9 mouse cellular contexts compared by ENCODE assay signal in genomic region chr2:151876012-151876485, GRCm38 (mm10). TPM values are rescaled to one million over a fixed set of nuclear protein-coding genes. Genes with fewer than 3 reads are reported as not detected.
DNase-seq lines count a peak whose midpoint lies in the region; ATAC-seq and TF ChIP-seq lines count a peak whose summit lies in the region.
"Had no signal": no experiment of that assay in that cellular context is flagged by ENCODE, and none has a peak within 500 bp of the region (broad histone marks: within the 10 kb centered on the region; RNA-seq: fewer than 3 reads in every experiment).

No protein-coding gene starts in this region.

- no peak overlapping the region for H3K9ac ChIP-seq in CH12.LX (ENCODE audit: insufficient read depth, low read depth)
- no peak overlapping the region for H3K9ac ChIP-seq in heart, postnatal 0 days (replicated peaks; ENCODE audit: low read depth, low read length)

- H3K4me1 ChIP-seq in CH12.LX (ENCODE audit: control insufficient read depth in 1 of 2, insufficient read depth in 2 of 2), result no peaks in the 10 kb centered on the region
- H3K4me1 ChIP-seq in embryonic facial prominence, embryonic 10.5 days, result peaks cover 10% of the 10 kb centered on the region; the same call in 1 of the 2 replicates
- H3K4me1 ChIP-seq in heart, postnatal 0 days (ENCODE audit: control insufficient read depth, insufficient read depth), result no peaks in the 10 kb centered on the region
- no peaks in the 10 kb centered on the region for H3K4me1 ChIP-seq in lung, adult 2 months (ENCODE audit: control insufficient read depth, insufficient read depth, low read length)

- H3K4me3 ChIP-seq in CH12.LX (replicated peaks in 1 of 3; ENCODE audit: low read depth in 2 of 3, low read length in 2 of 3, poor library complexity in 1 of 3), result no peak overlapping the region
- H3K4me3 ChIP-seq in embryonic facial prominence, embryonic 10.5 days, result no peak overlapping the region
- no peak overlapping the region for H3K4me3 ChIP-seq in heart, postnatal 0 days (ENCODE audit: low read depth, low read length)
- no peak overlapping the region for H3K4me3 ChIP-seq in lung, adult 2 months (replicated peaks; ENCODE audit: extremely low read depth, low read depth, low read length)

- TF ChIP-seq POLR2A in CH12.LX (IDR thresholded peaks at IDR 0.05; ENCODE audit: low read depth, low read length), result no peak
- TF ChIP-seq POLR2A in lung, adult 2 months (IDR thresholded peaks at IDR 0.05; ENCODE audit: borderline replicate concordance, extremely low read depth, low read depth, low read length), result no peak

- in situ Hi-C loops in CH12.LX (cut with MboI; ENCODE audit: low pct_ligation_motif_present, low pct_unique_long_range_greater_than_20kb, low sequenced_read_pairs), result loop anchor here (10.0 kb wide), 1 partner anchor 129 kb away; no protein-coding TSS in a partner anchor

- H3K27ac ChIP-seq in CH12.LX (ENCODE audit: insufficient read depth, low read depth), result no peak overlapping the region
- no peak overlapping the region for H3K27ac ChIP-seq in embryonic facial prominence, embryonic 10.5 days (replicated peaks)
- H3K27ac ChIP-seq in heart, postnatal 0 days (ENCODE audit: low read depth), result no peak overlapping the region

- TF ChIP-seq RAD21 in CH12.LX (IDR thresholded peaks at IDR 0.05; ENCODE audit: low read depth, low read length), result peak; percentile 77

- no peak overlapping the region for H3K4me2 ChIP-seq in CH12.LX (ENCODE audit: insufficient read depth, low read depth, poor library complexity, severe bottlenecking)
- H3K4me2 ChIP-seq in heart, postnatal 0 days (ENCODE audit: low read depth, low read length), result no peak overlapping the region

- peak; percentile 43 for DNase-seq in CH12.LX (ENCODE audit: extremely low read depth)
- peak; percentile 68 for DNase-seq in adrenal gland, postnatal 14 days
- peak; percentile 72 for DNase-seq in embryonic facial prominence, embryonic 10.5 days (ENCODE audit: low spot score)
- peak; percentile 51 for DNase-seq in heart, postnatal 0 days (ENCODE audit: low spot score)
- peak; percentile 62 for DNase-seq in kidney, postnatal 14 days
- DNase-seq in lung, adult 2 months, result peak; percentile 47
- DNase-seq in urinary bladder, postnatal 25 days (ENCODE audit: low spot score), result peak; percentile 34

- no peaks in the 10 kb centered on the region for H3K9me3 ChIP-seq in CH12.LX (replicated peaks; ENCODE audit: low read length)
- no peaks in the 10 kb centered on the region for H3K9me3 ChIP-seq in embryonic facial prominence, embryonic 10.5 days
- no peaks in the 10 kb centered on the region for H3K9me3 ChIP-seq in heart, postnatal 0 days (replicated peaks; ENCODE audit: control insufficient read depth, low read length)

- 16% methylated on average over 8 of the region's 8 CpGs for WGBS in embryonic facial prominence, embryonic 10.5 days
- 13% methylated on average over 8 of the region's 8 CpGs for WGBS in heart, postnatal 0 days
- WGBS in lung, adult 2 months, result 13% methylated on average over 8 of the region's 8 CpGs

- H3K79me2 ChIP-seq in CH12.LX (replicated peaks; ENCODE audit: control insufficient read depth, extremely low read depth, insufficient read depth, poor library complexity, severe bottlenecking), result no peaks in the 10 kb centered on the region

- H3K27me3 ChIP-seq in CH12.LX (replicated peaks), result peaks cover 89% of the 10 kb centered on the region
- peaks cover 25% of the 10 kb centered on the region; the same call in 1 of the 2 replicates for H3K27me3 ChIP-seq in embryonic facial prominence, embryonic 10.5 days (replicated peaks; ENCODE audit: low read depth, poor library complexity, severe bottlenecking)
- H3K27me3 ChIP-seq in heart, postnatal 0 days (ENCODE audit: control insufficient read depth, insufficient read depth, low read length), result peaks cover 17% of the 10 kb centered on the region; the same call in 1 of the 2 replicates

- peak; percentile 85 to 89 for TF ChIP-seq CTCF in CH12.LX (conservative IDR thresholded peaks at IDR 0.05 in 1 of 2, IDR thresholded peaks at IDR 0.05 in 1 of 2; ENCODE audit: low read depth in 2 of 2, low read length in 2 of 2)
- TF ChIP-seq CTCF in heart, postnatal 0 days (IDR thresholded peaks at IDR 0.05; ENCODE audit: low read depth), result peak; percentile 91
- TF ChIP-seq CTCF in lung, adult 2 months (IDR thresholded peaks at IDR 0.05; ENCODE audit: insufficient read depth, low read length), result peak; percentile 88

- no peak for TF ChIP-seq EP300 in CH12.LX (IDR thresholded peaks at IDR 0.05; ENCODE audit: low read length)
- TF ChIP-seq EP300 in heart, postnatal 0 days (IDR thresholded peaks at IDR 0.05; ENCODE audit: low read depth), result no peak

- H3K36me3 ChIP-seq in CH12.LX (replicated peaks in 1 of 2; ENCODE audit: control insufficient read depth in 1 of 2, insufficient read depth in 1 of 2, low read length in 1 of 2), result no peaks in the 10 kb centered on the region
- no peaks in the 10 kb centered on the region for H3K36me3 ChIP-seq in embryonic facial prominence, embryonic 10.5 days (replicated peaks)
- no peaks in the 10 kb centered on the region for H3K36me3 ChIP-seq in heart, postnatal 0 days (replicated peaks; ENCODE audit: control insufficient read depth, insufficient read depth, low read length)

- ATAC-seq in heart, postnatal 0 days (ENCODE audit: insufficient read depth, low read depth), result peak; percentile 65
- peak; percentile 57 for ATAC-seq in neutrophil, adult 5-6 weeks (ENCODE audit: extremely low read depth, insufficient number of reproducible peaks, low FRiP score, poor library complexity, severe bottlenecking)

- dilution Hi-C loops in CH12.LX (cut with MboI; ENCODE audit: extremely low pct_ligation_motif_present, extremely low pct_unique_long_range_greater_than_20kb, low sequenced_read_pairs), result no loop called here

TF ChIP-seq in CH12.LX, 34 proteins besides CTCF, POLR2A, EP300 and RAD21:
- TF ChIP-seq SMC3 (IDR thresholded peaks at IDR 0.05; ENCODE audit: low read depth, low read length) (peak; percentile 62), MXI1 (IDR thresholded peaks at IDR 0.05; ENCODE audit: low read depth, low read length) (no peak)

RNA-seq across cellular contexts. Expression of gene Rspo4, which starts 33.3 kb away (rescaled TPM):
- not detected in 2 replicates for total RNA-seq in CH12.LX (2012; rRNA removed)
- total RNA-seq in CH12.LX (2014; rRNA removed), result not detected in 2 replicates
- polyA plus RNA-seq in CH12.LX (2012; ENCODE audit: insufficient read length, low read depth), result not detected in 2 replicates
- not detected in 2 replicates for total RNA-seq in adrenal gland, postnatal 14 days (2021)
- 0.67 and 0.85 TPM in 2 replicates for polyA plus RNA-seq in embryonic facial prominence, embryonic 10.5 days (2016; fragmentation: Nextera tagmentation; extraction: Ambion mirVana)
- not detected in 2 replicates for total RNA-seq in heart, postnatal 0 days (2014; rRNA removed; ENCODE audit: low replicate concordance)
- not detected in 2 replicates for polyA plus RNA-seq in heart, postnatal 0 days (2015; fragmentation: Nextera tagmentation; extraction: Ambion mirVana)
- 0.31 and 0.87 TPM in 2 replicates for polyA plus RNA-seq in lung, adult 2 months (2012; rRNA removed)
- not detected in 2 replicates for total RNA-seq in neutrophil, adult 5-6 weeks (2017)
- polyA plus RNA-seq: heart, embryonic 16.5 days had no signal

RNA-seq across cellular contexts. Expression of gene Angpt4, which starts 35.0 kb away (rescaled TPM):
- total RNA-seq in CH12.LX (2012; rRNA removed) (0.04 TPM in 1 of 2 replicates, not detected in the other), CH12.LX (2014; rRNA removed) (not detected in 2 replicates)
- not detected in 2 replicates for polyA plus RNA-seq in CH12.LX (2012; ENCODE audit: insufficient read length, low read depth)
- total RNA-seq in adrenal gland, postnatal 14 days (2021), result 0.26 and 0.33 TPM in 2 replicates
- 0.27 and 0.73 TPM in 2 replicates for polyA plus RNA-seq in embryonic facial prominence, embryonic 10.5 days (2016; fragmentation: Nextera tagmentation; extraction: Ambion mirVana)
- total RNA-seq in heart, postnatal 0 days (2014; rRNA removed; ENCODE audit: low replicate concordance), result 1.7 TPM in 1 of 2 replicates, not detected in the other
- polyA plus RNA-seq in heart, postnatal 0 days (2015; fragmentation: Nextera tagmentation; extraction: Ambion mirVana), result 0.10 and 0.12 TPM in 2 replicates
- 2.2 and 4.1 TPM in 2 replicates for polyA plus RNA-seq in lung, adult 2 months (2012; rRNA removed)
- total RNA-seq in neutrophil, adult 5-6 weeks (2017), result not detected in 2 replicates
